Mouse (Mus musculus) kidney, embryonic 16.5 days (tissue): ENCODE measurements around the gene Fbxo2. TPM values are rescaled to one million over a fixed set of nuclear protein-coding genes. Genes with fewer than 3 reads are reported as not detected.
"Not testable (repeated sequence)": the region's sequence is repeated elsewhere in the genome, so short reads cannot be mapped to it uniquely, and the experiment has no call there.

Experiments used
- ATAC-seq: fragments of 200-750 bp; cut with Nextera tagmentation; 2 replicates; pipeline ENCODE4 v1.8.0; 2017; ENCODE audit warnings: moderate TSS enrichment; ENCODE audit not compliant: low FRiP score, low TSS enrichment
- H3K27ac ChIP-seq: fragments of 300-500 bp; sonication (generic); 2 replicates; pipeline ENCODE4 v1.5.1; 2014; ENCODE audit warnings: low read length
- H3K27me3 ChIP-seq: fragments of 300-500 bp; sonication (generic); 2 replicates; pipeline ENCODE4 v1.6.1; 2014; ENCODE audit warnings: low read length, control low read depth, mixed read lengths; ENCODE audit not compliant: insufficient read depth
- H3K36me3 ChIP-seq: fragments of 300-500 bp; sonication (generic); 2 replicates; pipeline ENCODE4 v1.6.1; 2014; ENCODE audit warnings: low read length, control low read depth, mixed read lengths; ENCODE audit not compliant: insufficient read depth
- H3K4me1 ChIP-seq: fragments of 300-500 bp; sonication (generic); 2 replicates; pipeline ENCODE4 v1.6.1; 2014; ENCODE audit warnings: low read length, control low read depth, mixed read lengths; ENCODE audit not compliant: insufficient read depth
- H3K4me2 ChIP-seq: fragments of 300-500 bp; sonication (generic); replicated peaks from 2 replicates; pipeline ENCODE4 v1.6.1; 2014; ENCODE audit warnings: low read depth, low read length
- H3K4me3 ChIP-seq: fragments of 300-500 bp; sonication (generic); 2 replicates; pipeline ENCODE4 v1.5.1; 2014; ENCODE audit warnings: mild to moderate bottlenecking, low read length
- H3K9ac ChIP-seq: fragments of 300-500 bp; sonication (generic); replicated peaks from 2 replicates; pipeline ENCODE4 v1.6.1; 2014; ENCODE audit warnings: low read length
- H3K9me3 ChIP-seq: fragments of 300-500 bp; sonication (generic); 2 replicates; pipeline ENCODE4 v1.6.1; 2016; ENCODE audit warnings: low read length, control low read depth
- WGBS: fragments of 180-500 bp; shearing (Covaris S2); extraction: QIAGEN DNeasy Blood & Tissue Kit; methylation state at CpG from one replicate; pipeline ENCODE4 v1.1.7; 2014; 5-methylcytosine and 5-hydroxymethylcytosine counted together
- polyA plus RNA-seq: library from polyadenylated mRNA; unstranded; fragments of >200 nt; fragmentation: Nextera tagmentation; extraction: Ambion mirVana; gene quantifications from 2 replicates; pipeline ENCODE4 v1.2.1, GENCODE M21; 2015

The Fbxo2 gene
- polyA plus RNA-seq, 1 experiment from 2014 or later: 1.8 TPM

- H3K27ac ChIP-seq: no peak overlapping the region
- H3K4me2 ChIP-seq: no peak overlapping the region
- no peak for ATAC-seq
- no peaks in the 10 kb centered on the region for H3K9me3 ChIP-seq
- H3K4me3 ChIP-seq: no peak overlapping the region
- no peaks in the 10 kb centered on the region for H3K4me1 ChIP-seq
- no peaks in the 10 kb centered on the region for H3K36me3 ChIP-seq
- H3K9ac ChIP-seq: no peak overlapping the region
- no peaks in the 10 kb centered on the region for H3K27me3 ChIP-seq
- 59% methylated on average over 9 of the region's 9 CpGs for WGBS
Measured at GRCm38 (mm10) chr4:148184564-148184963, 24.1 kb downstream of the Fbxo2 start.

GRCm38 (mm10) chr4:148185819-148186218 lies 25.4 kb downstream of the Fbxo2 start:
- 64% methylated on average over 4 of the region's 4 CpGs for WGBS
- Histone ChIP-seq H3K4me2 (no peak overlapping the region), H3K4me1 (no peaks in the 10 kb centered on the region), H3K27me3 (no peaks in the 10 kb centered on the region), H3K36me3 (no peaks in the 10 kb centered on the region), H3K27ac (no peak overlapping the region), H3K4me3 (no peak overlapping the region), H3K9me3 (no peaks in the 10 kb centered on the region), H3K9ac (no peak overlapping the region)
- no peak for ATAC-seq

GRCm38 (mm10) chr4:148188767-148189166 lies 28.3 kb downstream of the Fbxo2 start:
- H3K9ac ChIP-seq, H3K4me2 ChIP-seq, H3K27ac ChIP-seq, H3K36me3 ChIP-seq, H3K4me3 ChIP-seq, H3K9me3 ChIP-seq, ATAC-seq, H3K4me1 ChIP-seq, H3K27me3 ChIP-seq: not testable (repeated sequence)
- WGBS: 97% methylated on average over 1 of the region's 1 CpGs

- 31% methylated on average over 11 of the region's 11 CpGs for WGBS
- H3K9me3 ChIP-seq: no peaks in the 10 kb centered on the region
- no peak for ATAC-seq
- H3K27ac ChIP-seq: no peak overlapping the region
- H3K4me2 ChIP-seq: no peak overlapping the region
- H3K4me1 ChIP-seq: 0 out of 2 replicates have a peak, but pooled peaks cover 4% of the 10 kb centered on the region
- H3K36me3 ChIP-seq: no peaks in the 10 kb centered on the region
- H3K9ac ChIP-seq: no peak overlapping the region
- H3K27me3 ChIP-seq: no peaks in the 10 kb centered on the region
- no peak overlapping the region for H3K4me3 ChIP-seq
Measured at GRCm38 (mm10) chr4:148192707-148193245, 32.4 kb downstream of the Fbxo2 start.

GRCm38 (mm10) chr4:148194400-148194799 lies 34.0 kb downstream of the Fbxo2 start:
- H3K36me3 ChIP-seq: no peaks in the 10 kb centered on the region
- no peak overlapping the region for H3K9ac ChIP-seq
- H3K27ac ChIP-seq: no peak overlapping the region
- H3K4me3 ChIP-seq: no peak overlapping the region
- H3K4me2 ChIP-seq: no peak overlapping the region
- H3K4me1 ChIP-seq: 0 out of 2 replicates have a peak, but pooled peaks cover 4% of the 10 kb centered on the region
- no peaks in the 10 kb centered on the region for H3K27me3 ChIP-seq
- no peaks in the 10 kb centered on the region for H3K9me3 ChIP-seq
- ATAC-seq: no peak

GRCm38 (mm10) chr4:148198721-148199120 lies 38.3 kb downstream of the Fbxo2 start:
- 24% methylated on average over 10 of the region's 10 CpGs for WGBS

GRCm38 (mm10) chr4:148203557-148203956 lies 43.1 kb downstream of the Fbxo2 start:
- Histone ChIP-seq H3K27ac (no peak overlapping the region), H3K4me1 (no peaks in the 10 kb centered on the region), H3K9me3 (no peaks in the 10 kb centered on the region), H3K9ac (no peak overlapping the region), H3K4me2 (no peak overlapping the region), H3K36me3 (no peaks in the 10 kb centered on the region), H3K27me3 (no peaks in the 10 kb centered on the region), H3K4me3 (no peak overlapping the region)
- no peak for ATAC-seq
- 95% methylated on average over 2 of the region's 2 CpGs for WGBS

More at GRCm38 (mm10) chr4:148198721-148199120, 38.3 kb downstream of the Fbxo2 start:
- Histone ChIP-seq H3K9me3 (no peaks in the 10 kb centered on the region), H3K4me2 (no peak overlapping the region), H3K27ac (no peak overlapping the region), H3K36me3 (no peaks in the 10 kb centered on the region), H3K9ac (no peak overlapping the region), H3K4me1 (no peaks in the 10 kb centered on the region), H3K27me3 (no peaks in the 10 kb centered on the region), H3K4me3 (no peak overlapping the region)
- no peak for ATAC-seq

- no peaks in the 10 kb centered on the region for H3K36me3 ChIP-seq
- no peaks in the 10 kb centered on the region for H3K4me1 ChIP-seq
- H3K9me3 ChIP-seq: no peaks in the 10 kb centered on the region
- no peak overlapping the region for H3K9ac ChIP-seq
- no peak for ATAC-seq
- H3K27me3 ChIP-seq: no peaks in the 10 kb centered on the region
- WGBS: 63% methylated on average over 15 of the region's 15 CpGs
- H3K4me3 ChIP-seq: no peak overlapping the region
- H3K4me2 ChIP-seq: no peak overlapping the region
- H3K27ac ChIP-seq: no peak overlapping the region
Measured at GRCm38 (mm10) chr4:148204061-148204872, 43.8 kb downstream of the Fbxo2 start.

- Histone ChIP-seq H3K4me2 (no peak overlapping the region), H3K36me3 (no peaks in the 10 kb centered on the region), H3K9me3 (no peaks in the 10 kb centered on the region), H3K4me3 (no peak overlapping the region), H3K4me1 (no peaks in the 10 kb centered on the region), H3K9ac (no peak overlapping the region), H3K27me3 (no peaks in the 10 kb centered on the region), H3K27ac (no peak overlapping the region)
- ATAC-seq: no peak
- 50% methylated on average over 6 of the region's 6 CpGs for WGBS
Measured at GRCm38 (mm10) chr4:148204873-148205232, 44.4 kb downstream of the Fbxo2 start.

- WGBS: 55% methylated on average over 5 of the region's 5 CpGs
- H3K4me2 ChIP-seq: no peak overlapping the region
Measured at GRCm38 (mm10) chr4:148214460-148215136, 54.2 kb downstream of the Fbxo2 start.

More at GRCm38 (mm10) chr4:148214460-148215136, 54.2 kb downstream of the Fbxo2 start:
- no peak overlapping the region for H3K9ac ChIP-seq
- H3K4me3 ChIP-seq: no peak overlapping the region
- peaks cover 3% of the 10 kb centered on the region; the same call in 1 of the 2 replicates for H3K27me3 ChIP-seq
- no peaks in the 10 kb centered on the region for H3K36me3 ChIP-seq
- H3K4me1 ChIP-seq: peaks cover 8% of the 10 kb centered on the region
- no peak overlapping the region for H3K27ac ChIP-seq
- peak; percentile 13; the same call in 1 of the 2 replicates for ATAC-seq
- H3K9me3 ChIP-seq: no peaks in the 10 kb centered on the region
